Mouse (Mus musculus) thymus, adult 2 months (tissue): ENCODE results near the gene Tacc3. TPM values are rescaled to one million over a fixed set of nuclear protein-coding genes. Genes with fewer than 3 reads are reported as not detected.

Experiments
- DNase-seq: peaks from one replicate; pipeline ENCODE4 v3.0.0; 2021
- H3K27ac ChIP-seq: fragments of 200-500 bp; 2 replicates; pipeline ENCODE4 v1.5.1; 2012; ENCODE audit warnings: low read length, control low read depth; ENCODE audit not compliant: control insufficient read depth, insufficient read depth
- H3K27me3 ChIP-seq: fragments of 200-500 bp; 2 replicates; pipeline ENCODE4 v1.6.1; 2012; ENCODE audit warnings: mild to moderate bottlenecking, low read length, moderate library complexity, mixed read lengths; ENCODE audit not compliant: control insufficient read depth, insufficient read depth
- H3K36me3 ChIP-seq: fragments of 200-500 bp; 2 replicates; pipeline ENCODE4 v1.6.1; 2012; ENCODE audit warnings: mild to moderate bottlenecking, low read length, moderate library complexity; ENCODE audit not compliant: control insufficient read depth, insufficient read depth
- H3K4me1 ChIP-seq: fragments of 200-500 bp; replicated peaks from 2 replicates; pipeline ENCODE4 v1.6.1; 2012; ENCODE audit warnings: low read length; ENCODE audit not compliant: control insufficient read depth, insufficient read depth
- H3K4me3 ChIP-seq: fragments of 200-500 bp; 2 replicates; pipeline ENCODE4 v1.5.1; 2012; ENCODE audit warnings: mild to moderate bottlenecking, low read length, control low read depth, moderate library complexity; ENCODE audit not compliant: control insufficient read depth, insufficient read depth
- CTCF ChIP-seq: fragments of 200-500 bp; IDR thresholded peaks from 2 replicates; pipeline ENCODE4 v1.5.1; 2012; ENCODE audit warnings: mild to moderate bottlenecking, control low read depth, low read length, moderate library complexity, borderline replicate concordance; ENCODE audit not compliant: control insufficient read depth, poor library complexity, insufficient read depth; ENCODE audit errors: extremely low read depth
- POLR2A ChIP-seq: fragments of 200-500 bp; IDR thresholded peaks from 2 replicates; pipeline ENCODE4 v1.6.1; 2012; ENCODE audit warnings: mild to moderate bottlenecking, low read length, control low read depth, moderate library complexity; ENCODE audit not compliant: control insufficient read depth, poor library complexity, insufficient read depth; ENCODE audit errors: extremely low read depth
- WGBS: fragments of 180-500 bp; shearing (Covaris S2); methylation state at CpG from one replicate; pipeline ENCODE4 v1.1.7; 2018; 5-methylcytosine and 5-hydroxymethylcytosine counted together
- polyA plus RNA-seq: library from polyadenylated mRNA; depleted of rRNA; stranded (reverse); fragments of >200 nt; gene quantifications from 2 replicates; pipeline ENCODE4 v1.2.3, GENCODE M21; 2012

Gene Tacc3
- polyA plus RNA-seq, 1 experiment = 57.3 TPM

DNA sequence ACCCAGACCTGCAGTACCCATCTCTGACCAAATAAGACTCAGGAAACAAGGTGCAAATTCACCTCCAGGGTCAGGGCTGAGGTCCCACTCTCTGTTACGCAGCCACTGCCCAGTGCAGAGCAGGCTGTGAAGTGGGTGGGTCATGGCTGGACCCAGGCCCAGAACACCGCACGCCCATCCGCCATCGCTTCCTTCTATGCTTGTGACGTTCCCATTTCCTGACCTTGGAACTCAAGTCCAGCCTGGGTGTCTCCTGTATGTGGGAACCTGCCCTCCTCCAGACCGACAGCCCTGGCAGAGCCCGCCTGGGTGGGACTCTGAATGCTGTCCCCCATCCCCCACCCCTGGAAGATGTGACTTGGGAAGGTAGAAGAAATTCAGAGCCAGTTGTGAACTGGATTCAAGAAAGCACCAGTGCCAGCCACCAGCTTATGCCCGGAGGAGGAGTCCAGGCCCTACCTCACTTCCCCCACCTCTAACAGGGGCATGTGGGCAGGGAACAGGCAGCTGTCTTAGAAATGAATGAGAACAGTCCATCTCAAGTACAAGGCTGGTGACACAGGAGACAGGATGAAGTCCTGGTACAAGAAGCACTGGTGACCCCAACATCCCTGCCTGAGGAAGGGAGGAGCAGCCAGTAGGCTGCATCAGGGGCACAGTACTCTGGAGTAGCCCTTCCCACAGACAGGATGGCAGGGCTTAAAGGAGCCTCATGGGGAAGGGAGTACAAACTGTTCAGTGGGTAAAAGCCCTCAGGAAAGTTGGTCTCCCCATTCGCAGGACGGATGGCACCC is 32.1 kb downstream of the Tacc3 start:
- TF ChIP-seq POLR2A (no peak), CTCF (no peak)
- Histone ChIP-seq H3K4me3 (no peak overlapping the region), H3K36me3 (no peaks in the 10 kb centered on the region), H3K27ac (no peak overlapping the region), H3K27me3 (peaks cover 10% of the 10 kb centered on the region; the same call in 1 of the 2 replicates), H3K4me1 (no peaks in the 10 kb centered on the region)
- DNase-seq = no peak
- 89% methylated on average over 11 of the region's 11 CpGs for WGBS

DNA sequence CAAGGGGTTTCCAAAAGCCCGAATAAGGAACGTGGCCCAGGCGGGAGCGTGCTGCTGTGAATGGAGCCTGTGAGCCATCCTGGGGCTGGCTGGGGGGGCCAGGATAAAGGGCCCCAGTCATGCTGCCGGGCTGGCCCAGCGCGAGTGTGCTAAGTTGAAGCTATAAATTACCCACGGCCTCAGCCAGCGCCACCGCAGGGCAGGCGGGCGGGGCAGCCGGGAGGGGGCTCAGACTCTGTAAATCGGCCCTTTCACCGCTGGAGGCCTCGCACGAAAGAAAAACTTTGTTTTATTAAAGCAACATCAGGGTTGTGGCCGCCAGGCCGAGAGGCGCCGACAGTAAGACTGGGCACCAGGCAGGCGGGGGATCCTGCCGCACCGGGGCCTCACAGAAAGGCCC is 34.5 kb downstream of the Tacc3 start:
- WGBS = 11% methylated on average over 24 of the region's 24 CpGs
- no peak for TF ChIP-seq POLR2A
- no peak for TF ChIP-seq CTCF
- no peak for DNase-seq
- H3K4me3 ChIP-seq = no peak overlapping the region
- no peak overlapping the region for H3K27ac ChIP-seq
- H3K27me3 ChIP-seq = peaks cover 12% of the 10 kb centered on the region; the same call in 1 of the 2 replicates
- H3K36me3 ChIP-seq = no peaks in the 10 kb centered on the region
- H3K4me1 ChIP-seq = 0 out of 2 replicates have a peak, but pooled peaks cover 5% of the 10 kb centered on the region

DNA sequence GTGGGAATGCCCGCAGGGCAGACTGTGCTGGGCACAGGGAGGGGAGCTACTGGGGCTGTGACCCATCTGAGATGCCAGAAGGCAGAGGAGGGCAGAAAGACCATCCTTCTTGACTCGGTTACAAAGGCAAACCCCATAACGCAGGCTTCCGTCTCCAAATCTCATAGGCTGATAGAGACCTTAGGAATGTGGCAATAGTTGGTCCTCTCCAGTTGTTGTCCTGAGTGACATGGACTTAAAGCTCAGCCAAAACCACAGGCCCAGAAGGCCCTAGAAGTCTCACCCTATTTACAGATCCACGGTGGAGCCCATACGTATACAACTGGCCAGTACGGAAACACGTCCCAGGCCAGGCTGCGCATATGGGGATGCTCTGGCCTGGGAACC is 36.5 kb downstream of the Tacc3 start:
- H3K27me3 ChIP-seq = peaks cover 12% of the 10 kb centered on the region; the same call in 1 of the 2 replicates
- WGBS = 96% methylated on average over 9 of the region's 9 CpGs
- no peak for DNase-seq
- H3K4me1 ChIP-seq = 0 out of 2 replicates have a peak, but pooled peaks cover 5% of the 10 kb centered on the region
- H3K4me3 ChIP-seq = no peak overlapping the region
- H3K27ac ChIP-seq = no peak overlapping the region
- TF ChIP-seq POLR2A (no peak), CTCF (no peak)
- H3K36me3 ChIP-seq = no peaks in the 10 kb centered on the region

DNA sequence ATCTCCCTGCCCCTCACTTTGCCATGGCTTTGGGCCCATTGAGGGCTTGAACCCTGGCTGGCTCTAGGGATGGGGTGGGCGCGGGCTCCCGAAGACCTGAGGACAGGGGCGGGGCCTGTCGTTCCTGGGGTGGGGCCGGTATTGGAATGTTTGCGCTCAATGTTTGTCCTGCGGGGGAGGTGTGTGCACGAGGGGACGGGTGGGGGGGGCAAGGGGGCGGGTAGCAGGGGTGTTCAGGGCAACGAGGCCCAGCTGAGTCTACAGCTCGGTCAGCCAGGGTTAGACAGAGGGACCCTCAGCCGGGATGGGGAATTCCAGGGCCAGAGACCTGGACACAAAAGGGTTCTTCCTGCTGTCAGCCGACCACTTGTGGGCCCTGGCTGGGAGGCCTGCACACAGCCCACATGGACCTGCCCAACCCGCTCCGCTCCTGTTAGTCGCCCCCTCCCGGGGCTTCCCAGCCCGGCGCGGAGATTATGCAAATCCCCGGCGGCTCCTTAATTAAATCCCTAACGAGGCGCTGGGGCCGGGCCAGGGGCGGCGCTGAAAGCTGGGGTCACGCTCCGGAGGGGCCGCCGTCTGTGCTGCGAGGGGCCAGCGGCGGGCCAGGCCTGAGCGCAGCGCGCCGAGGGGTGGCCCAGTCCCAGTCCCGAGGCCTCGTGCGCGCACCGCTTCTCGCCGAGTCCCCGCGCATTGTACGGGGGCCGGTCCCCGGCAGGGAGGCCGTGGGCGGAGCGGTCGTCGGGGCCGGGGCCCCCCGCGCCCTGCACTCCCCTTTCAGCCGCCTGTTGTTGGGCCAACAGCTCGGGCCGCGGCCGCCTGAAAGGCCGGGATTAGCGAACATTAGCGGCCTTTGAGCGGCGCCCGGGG is 37.2 kb downstream of the Tacc3 start:
- WGBS = 15% methylated on average over 71 of the region's 71 CpGs
- DNase-seq = no peak
- Histone ChIP-seq H3K4me1 (0 out of 2 replicates have a peak, but pooled peaks cover 5% of the 10 kb centered on the region), H3K27ac (no peak overlapping the region), H3K4me3 (no peak overlapping the region), H3K36me3 (no peaks in the 10 kb centered on the region), H3K27me3 (peaks cover 12% of the 10 kb centered on the region; the same call in 1 of the 2 replicates)
- TF ChIP-seq CTCF (no peak), POLR2A (no peak)

DNA sequence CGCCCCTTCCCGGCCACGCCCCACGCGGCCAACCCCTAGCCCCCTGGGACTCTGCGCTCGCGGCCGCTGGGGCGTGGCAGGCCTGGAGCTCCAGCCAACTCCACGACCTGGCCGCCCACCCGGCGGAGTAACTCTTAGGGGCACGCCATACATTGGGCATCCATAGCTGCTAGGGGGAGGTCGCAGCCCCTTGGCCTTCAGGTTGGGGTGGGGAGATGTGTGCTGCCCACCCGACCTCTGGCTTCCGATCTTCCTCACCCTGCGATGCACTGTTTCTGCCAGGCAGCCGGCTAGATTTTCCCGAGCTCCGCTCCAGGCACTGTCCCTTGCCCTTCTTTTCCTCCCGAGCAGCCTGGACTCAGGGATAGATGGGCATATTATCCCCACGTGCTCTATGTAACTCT is 37.8 kb downstream of the Tacc3 start:
- Histone ChIP-seq H3K4me1 (0 out of 2 replicates have a peak, but pooled peaks cover 5% of the 10 kb centered on the region), H3K36me3 (no peaks in the 10 kb centered on the region), H3K4me3 (no peak overlapping the region)

DNA sequence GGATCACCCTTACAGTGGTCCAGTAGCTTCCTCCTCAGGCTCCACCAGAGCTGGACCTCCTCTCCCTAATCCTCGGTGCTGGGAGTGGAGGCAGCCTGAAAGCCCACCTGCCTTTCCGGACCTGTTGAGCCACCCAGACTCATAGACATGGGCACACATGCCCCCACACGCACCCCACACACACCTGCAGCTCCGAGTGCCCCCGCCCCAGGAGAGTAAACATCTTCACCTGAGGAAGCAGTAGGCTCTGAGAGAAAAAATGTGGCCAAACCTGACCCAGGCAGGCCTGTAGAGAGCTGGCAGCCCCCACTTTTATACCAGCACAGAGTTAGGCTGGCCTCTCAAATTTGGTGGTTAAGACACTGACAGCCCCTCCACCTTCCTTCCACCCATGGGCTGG is 38.5 kb downstream of the Tacc3 start:
- Histone ChIP-seq H3K4me1 (0 out of 2 replicates have a peak, but pooled peaks cover 5% of the 10 kb centered on the region), H3K27ac (no peak overlapping the region), H3K4me3 (no peak overlapping the region), H3K36me3 (no peaks in the 10 kb centered on the region), H3K27me3 (peaks cover 12% of the 10 kb centered on the region; the same call in 1 of the 2 replicates)
- DNase-seq = no peak
- WGBS = 88% methylated on average over 5 of the region's 5 CpGs
- no peak for TF ChIP-seq CTCF
- TF ChIP-seq POLR2A = no peak

More for the DNA sequence above, 37.8 kb downstream of the Tacc3 start:
- WGBS = 30% methylated on average over 24 of the region's 24 CpGs
- H3K27ac ChIP-seq = no peak overlapping the region
- peaks cover 12% of the 10 kb centered on the region; the same call in 1 of the 2 replicates for H3K27me3 ChIP-seq
- no peak for TF ChIP-seq CTCF
- no peak for TF ChIP-seq POLR2A
- DNase-seq = no peak

DNA sequence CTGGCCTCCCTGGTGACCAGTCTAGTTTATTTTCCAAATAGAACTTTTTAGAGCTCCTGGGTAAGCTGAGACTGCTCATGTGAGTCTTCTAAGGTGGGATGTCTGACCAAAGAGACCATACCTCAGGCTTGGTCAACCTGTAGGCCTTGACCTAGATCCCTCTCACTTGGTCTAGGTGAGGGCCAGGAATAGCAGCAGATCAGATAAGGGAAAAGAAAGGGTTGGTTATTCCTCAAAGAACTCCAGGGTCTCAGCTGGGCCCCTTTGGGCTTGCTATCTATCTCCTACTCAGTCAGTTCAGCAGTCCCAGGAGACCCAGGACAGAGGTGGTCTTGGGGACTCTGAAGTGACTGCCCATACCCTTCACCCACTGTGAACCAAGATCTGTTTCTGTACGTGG is 39.6 kb downstream of the Tacc3 start:
- Histone ChIP-seq H3K36me3 (no peaks in the 10 kb centered on the region), H3K27me3 (peaks cover 10% of the 10 kb centered on the region; the same call in 1 of the 2 replicates), H3K4me3 (no peak overlapping the region), H3K4me1 (0 out of 2 replicates have a peak, but pooled peaks cover 5% of the 10 kb centered on the region), H3K27ac (no peak overlapping the region)
- TF ChIP-seq POLR2A = no peak
- no peak for TF ChIP-seq CTCF
- 90% methylated on average over 1 of the region's 1 CpGs for WGBS
- DNase-seq = no peak
